Mouse (Mus musculus) MEL-GATA-1-ER (cell line): ENCODE measurements at regions not wholly inside any gene's neighbourhood (a gene's known extent, or its start where the extent isn't known, plus 50 kb on each side); places are given as distances from the start of the nearest gene placed in this dataset.

Experiments used
- DNase-seq: peaks from one replicate; pipeline ENCODE4 v3.0.0-alpha.2; 2012; ENCODE audit warnings: low read depth; ENCODE audit errors: extremely low read depth

DNA sequence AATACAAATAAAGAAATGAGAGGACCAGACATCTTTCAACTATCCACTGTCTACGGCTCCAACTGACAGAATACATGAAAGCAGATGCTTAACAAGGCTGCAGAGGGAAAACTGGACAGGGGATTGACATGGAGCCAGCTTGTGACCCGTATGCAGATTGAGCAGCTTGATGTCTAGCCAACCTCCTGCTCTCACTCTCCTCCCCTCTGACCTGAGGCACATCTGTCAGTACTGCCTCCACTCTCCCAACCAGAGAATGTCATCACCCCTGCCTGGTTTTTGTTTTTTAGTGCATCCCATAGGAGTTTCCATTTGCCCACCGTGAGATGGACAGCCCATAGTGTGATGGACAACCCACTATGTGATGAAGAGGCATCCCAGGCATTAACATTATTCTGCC, 252.2 kb downstream of the S1pr1 start:
- no peak for DNase-seq
